Comparison of ENCODE assay signal across 11 mouse cellular contexts in genomic region chrX:12958873-12959272, GRCm38 (mm10).
"Had no signal": no experiment of that assay in that cellular context is flagged by ENCODE, and none has a peak within 500 bp of the region (broad histone marks: within the 10 kb centered on the region; RNA-seq: fewer than 3 reads in every experiment).

No protein-coding gene starts in this region.

- H3K9ac ChIP-seq: limb, embryonic 12.5 days had no signal

- DNase-seq: kidney, adult 8-10 months; kidney, postnatal 36 days; layer of hippocampus, adult 9-11 months; right cerebral cortex, adult 18-20 months; right cerebral cortex, postnatal 25 days; thymus, adult 18-20 months; thymus, postnatal 14 days had no signal

- H3K4me3 ChIP-seq: limb, embryonic 12.5 days had no signal

- H3K9me3 ChIP-seq: limb, embryonic 12.5 days had no signal

- H3K4me1 ChIP-seq: limb, embryonic 12.5 days had no signal

- H3K27ac ChIP-seq: kidney, postnatal 0 days; limb, embryonic 12.5 days had no signal

- H3K36me3 ChIP-seq: limb, embryonic 12.5 days had no signal

- H3K4me2 ChIP-seq: limb, embryonic 12.5 days; midbrain, embryonic 11.5 days had no signal

- H3K27me3 ChIP-seq: limb, embryonic 12.5 days had no signal

- ATAC-seq: midbrain, embryonic 16.5 days had no signal
